Mouse (Mus musculus) megakaryocyte, embryonic 14.5 days (primary cell): ENCODE measurements around the gene Agbl1.
"Not testable (repeated sequence)": the region's sequence is repeated elsewhere in the genome, so short reads cannot be mapped to it uniquely, and the experiment has no call there.

Experiments used
- FLI1 ChIP-seq: IDR thresholded peaks from 2 replicates; pipeline ENCODE4 v1.6.1; 2012; ENCODE audit warnings: low read length, inconsistent platforms, mixed read lengths
- GATA1 ChIP-seq: IDR thresholded peaks from 3 replicates; pipeline ENCODE4 v1.6.1; 2012; ENCODE audit warnings: mixed read lengths, low read length, inconsistent platforms, borderline replicate concordance

DNA sequence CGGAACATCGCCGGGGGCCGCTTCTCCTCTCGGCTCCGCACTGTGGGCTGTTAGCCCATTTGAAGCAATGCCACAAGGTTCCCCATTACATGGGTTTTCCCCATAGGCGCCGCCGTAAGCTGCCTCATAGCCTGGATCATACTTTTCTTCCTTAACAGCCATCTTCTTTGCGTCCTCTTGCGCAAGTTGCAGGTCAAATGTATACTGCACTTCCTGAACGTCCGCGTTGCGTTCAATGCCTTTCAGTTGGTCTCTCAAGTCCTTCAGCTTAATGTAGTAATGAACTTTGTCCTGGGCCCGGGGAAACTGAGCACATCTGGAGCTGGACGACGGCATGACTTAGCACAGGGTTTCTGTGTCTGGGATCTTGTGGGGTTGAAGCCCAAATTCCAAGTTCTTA lies 15.2 kb downstream of the Agbl1 start:
- TF ChIP-seq GATA1, FLI1: not testable (repeated sequence)
